Mouse (Mus musculus): ENCODE data around the gene Pla2g1b. TPM values are rescaled to one million over a fixed set of nuclear protein-coding genes. Genes with fewer than 3 reads are reported as not detected.

Pla2g1b gene
- polyA plus RNA-seq, 1 experiment, result 55.4 TPM

GRCm38 (mm10) chr5:115431061-115431897 is 34.8 kb upstream of the Pla2g1b start:
- Histone ChIP-seq H3K27me3 (ENCODE audit: control insufficient read depth, insufficient read depth, low read length, poor library complexity, severe bottlenecking) (peaks cover 11% of the 10 kb centered on the region; the same call in 1 of the 2 replicates), H3K9ac (ENCODE audit: low read depth, poor library complexity, severe bottlenecking) (peak overlapping the region; percentile 98), H3K4me1 (ENCODE audit: control insufficient read depth, insufficient read depth, low read length) (peaks cover 15% of the 10 kb centered on the region), H3K36me3 (ENCODE audit: control insufficient read depth, insufficient read depth, low read length, poor library complexity, severe bottlenecking) (no peaks in the 10 kb centered on the region), H3K27ac (ENCODE audit: insufficient read depth, low read length) (no peak overlapping the region), H3K4me3 (ENCODE audit: low read depth, low read length) (peak overlapping the region; percentile 77), H3K9me3 (replicated peaks; ENCODE audit: control insufficient read depth, insufficient read depth, low read length, poor library complexity, severe bottlenecking) (no peaks in the 10 kb centered on the region)
- TF ChIP-seq EP300 (IDR thresholded peaks at IDR 0.05; ENCODE audit: insufficient read depth, low read depth, low read length) (no peak), CTCF (IDR thresholded peaks at IDR 0.05; ENCODE audit: low read depth, low read length) (peak; percentile 70), POLR2A (IDR thresholded peaks at IDR 0.05; ENCODE audit: insufficient read depth, low read length) (no peak)

GRCm38 (mm10) chr5:115431898-115432259 is 34.2 kb upstream of the Pla2g1b start:
- H3K4me3 ChIP-seq (ENCODE audit: low read depth, low read length), result no peak overlapping the region
- H3K27me3 ChIP-seq (ENCODE audit: control insufficient read depth, insufficient read depth, low read length, poor library complexity, severe bottlenecking), result peaks cover 11% of the 10 kb centered on the region; the same call in 1 of the 2 replicates
- H3K36me3 ChIP-seq (ENCODE audit: control insufficient read depth, insufficient read depth, low read length, poor library complexity, severe bottlenecking), result no peaks in the 10 kb centered on the region
- peaks cover 16% of the 10 kb centered on the region for H3K4me1 ChIP-seq (ENCODE audit: control insufficient read depth, insufficient read depth, low read length)
- TF ChIP-seq EP300 (IDR thresholded peaks at IDR 0.05; ENCODE audit: insufficient read depth, low read depth, low read length) (no peak), CTCF (IDR thresholded peaks at IDR 0.05; ENCODE audit: low read depth, low read length) (no peak), POLR2A (IDR thresholded peaks at IDR 0.05; ENCODE audit: insufficient read depth, low read length) (no peak)
- no peaks in the 10 kb centered on the region for H3K9me3 ChIP-seq (replicated peaks; ENCODE audit: control insufficient read depth, insufficient read depth, low read length, poor library complexity, severe bottlenecking)
- H3K27ac ChIP-seq (ENCODE audit: insufficient read depth, low read length), result no peak overlapping the region
- H3K9ac ChIP-seq (ENCODE audit: low read depth, poor library complexity, severe bottlenecking), result no peak overlapping the region

- Histone ChIP-seq H3K4me3 (ENCODE audit: low read depth, low read length) (no peak overlapping the region), H3K36me3 (ENCODE audit: control insufficient read depth, insufficient read depth, low read length, poor library complexity, severe bottlenecking) (no peaks in the 10 kb centered on the region), H3K27me3 (ENCODE audit: control insufficient read depth, insufficient read depth, low read length, poor library complexity, severe bottlenecking) (peaks cover 11% of the 10 kb centered on the region; the same call in 1 of the 2 replicates), H3K9me3 (replicated peaks; ENCODE audit: control insufficient read depth, insufficient read depth, low read length, poor library complexity, severe bottlenecking) (no peaks in the 10 kb centered on the region), H3K27ac (ENCODE audit: insufficient read depth, low read length) (no peak overlapping the region), H3K9ac (ENCODE audit: low read depth, poor library complexity, severe bottlenecking) (no peak overlapping the region), H3K4me1 (ENCODE audit: control insufficient read depth, insufficient read depth, low read length) (peaks cover 18% of the 10 kb centered on the region)
- no peak for TF ChIP-seq EP300 (IDR thresholded peaks at IDR 0.05; ENCODE audit: insufficient read depth, low read depth, low read length)
- TF ChIP-seq POLR2A (IDR thresholded peaks at IDR 0.05; ENCODE audit: insufficient read depth, low read length), result no peak
- TF ChIP-seq CTCF (IDR thresholded peaks at IDR 0.05; ENCODE audit: low read depth, low read length), result no peak
These were observed 33.7 kb upstream of the Pla2g1b start for GRCm38 (mm10) chr5:115432395-115432794.

GRCm38 (mm10) chr5:115433191-115433590 is 32.9 kb upstream of the Pla2g1b start:
- TF ChIP-seq POLR2A (IDR thresholded peaks at IDR 0.05; ENCODE audit: insufficient read depth, low read length) (no peak), EP300 (IDR thresholded peaks at IDR 0.05; ENCODE audit: insufficient read depth, low read depth, low read length) (no peak), CTCF (IDR thresholded peaks at IDR 0.05; ENCODE audit: low read depth, low read length) (no peak)
- Histone ChIP-seq H3K4me1 (ENCODE audit: control insufficient read depth, insufficient read depth, low read length) (peaks cover 19% of the 10 kb centered on the region), H3K9ac (ENCODE audit: low read depth, poor library complexity, severe bottlenecking) (no peak overlapping the region), H3K36me3 (ENCODE audit: control insufficient read depth, insufficient read depth, low read length, poor library complexity, severe bottlenecking) (no peaks in the 10 kb centered on the region), H3K4me3 (ENCODE audit: low read depth, low read length) (no peak overlapping the region), H3K27me3 (ENCODE audit: control insufficient read depth, insufficient read depth, low read length, poor library complexity, severe bottlenecking) (peaks cover 10% of the 10 kb centered on the region; the same call in 1 of the 2 replicates), H3K27ac (ENCODE audit: insufficient read depth, low read length) (no peak overlapping the region), H3K9me3 (replicated peaks; ENCODE audit: control insufficient read depth, insufficient read depth, low read length, poor library complexity, severe bottlenecking) (no peaks in the 10 kb centered on the region)

- H3K27me3 ChIP-seq (ENCODE audit: control insufficient read depth, insufficient read depth, low read length, poor library complexity, severe bottlenecking), result peaks cover 8% of the 10 kb centered on the region; the same call in 1 of the 2 replicates
- H3K27ac ChIP-seq (ENCODE audit: insufficient read depth, low read length), result no peak overlapping the region
- no peaks in the 10 kb centered on the region for H3K9me3 ChIP-seq (replicated peaks; ENCODE audit: control insufficient read depth, insufficient read depth, low read length, poor library complexity, severe bottlenecking)
- H3K36me3 ChIP-seq (ENCODE audit: control insufficient read depth, insufficient read depth, low read length, poor library complexity, severe bottlenecking), result no peaks in the 10 kb centered on the region
- no peak overlapping the region for H3K9ac ChIP-seq (ENCODE audit: low read depth, poor library complexity, severe bottlenecking)
- H3K4me3 ChIP-seq (ENCODE audit: low read depth, low read length), result no peak overlapping the region
- peaks cover 26% of the 10 kb centered on the region for H3K4me1 ChIP-seq (ENCODE audit: control insufficient read depth, insufficient read depth, low read length)
- TF ChIP-seq POLR2A (IDR thresholded peaks at IDR 0.05; ENCODE audit: insufficient read depth, low read length) (no peak), CTCF (IDR thresholded peaks at IDR 0.05; ENCODE audit: low read depth, low read length) (no peak), EP300 (IDR thresholded peaks at IDR 0.05; ENCODE audit: insufficient read depth, low read depth, low read length) (no peak)
These were observed 31.7 kb upstream of the Pla2g1b start for GRCm38 (mm10) chr5:115434280-115434852.
